Mouse (Mus musculus): ENCODE results near the gene Olfr311. TPM values are rescaled to one million over a fixed set of nuclear protein-coding genes. Genes with fewer than 3 reads are reported as not detected.

Gene Olfr311
- polyA plus RNA-seq, 1 experiment from 2014 or later: 0.45 TPM

- peak; percentile 99 for ATAC-seq (ENCODE audit: insufficient number of reproducible peaks, insufficient read depth, low FRiP score, low read depth)
- Histone ChIP-seq H3K9me3 (ENCODE audit: control insufficient read depth, low read length) (no peaks in the 10 kb centered on the region), H3K9ac (ENCODE audit: low read length) (peak within 1 kb of the TSS; percentile 85), H3K4me2 (ENCODE audit: low read length) (peak within 1 kb of the TSS; percentile 69), H3K36me3 (ENCODE audit: control insufficient read depth, insufficient read depth, low read length) (peaks cover 17% of the 10 kb centered on the region), H3K27me3 (ENCODE audit: control insufficient read depth, insufficient read depth, low read length) (no peaks in the 10 kb centered on the region), H3K4me3 (ENCODE audit: control insufficient read depth in 1 of 2, insufficient read depth in 1 of 2, low read depth in 1 of 2, low read length in 2 of 2) (peak within 1 kb of the TSS; percentile 64 to 99), H3K4me1 (ENCODE audit: control insufficient read depth in 2 of 2, insufficient read depth in 2 of 2, low read length in 2 of 2) (peaks cover 4 to 8% of the 10 kb centered on the region in 2 experiments), H3K27ac (replicated peaks in 1 of 2; ENCODE audit: control insufficient read depth in 1 of 2, insufficient read depth in 1 of 2, low read depth in 2 of 2, low read length in 2 of 2) (peak within 1 kb of the TSS; percentile 24 to 50; a peak in 3 of 4 replicates)
- under 1% methylated on average over 24 of the region's 24 CpGs for WGBS
Measured at GRCm38 (mm10) chr11:58846919-58847461, 7.9 kb downstream of the Olfr311 start, which contains the start of gene Gm12258. TSS of gene Gm12258 (plus strand) at chr11:58847158.

GRCm38 (mm10) chr11:58847636-58848035 lies 8.6 kb downstream of the Olfr311 start:
- Histone ChIP-seq H3K9ac (ENCODE audit: low read length) (peak overlapping the region; percentile 85), H3K36me3 (ENCODE audit: control insufficient read depth, insufficient read depth, low read length) (peaks cover 17% of the 10 kb centered on the region), H3K4me1 (ENCODE audit: control insufficient read depth in 2 of 2, insufficient read depth in 2 of 2, low read length in 2 of 2) (peaks cover 4 to 8% of the 10 kb centered on the region in 2 experiments), H3K27me3 (ENCODE audit: control insufficient read depth, insufficient read depth, low read length) (no peaks in the 10 kb centered on the region), H3K4me3 (ENCODE audit: control insufficient read depth in 1 of 2, insufficient read depth in 1 of 2, low read depth in 1 of 2, low read length in 2 of 2) (peak overlapping the region; percentile 64 to 99), H3K4me2 (ENCODE audit: low read length) (peak overlapping the region; percentile 69), H3K9me3 (ENCODE audit: control insufficient read depth, low read length) (no peaks in the 10 kb centered on the region), H3K27ac (replicated peaks in 1 of 2; ENCODE audit: control insufficient read depth in 1 of 2, insufficient read depth in 1 of 2, low read depth in 2 of 2, low read length in 2 of 2) (no peak overlapping the region)
- 45% methylated on average over 9 of the region's 9 CpGs for WGBS
- ATAC-seq (ENCODE audit: insufficient number of reproducible peaks, insufficient read depth, low FRiP score, low read depth): no peak

DNA sequence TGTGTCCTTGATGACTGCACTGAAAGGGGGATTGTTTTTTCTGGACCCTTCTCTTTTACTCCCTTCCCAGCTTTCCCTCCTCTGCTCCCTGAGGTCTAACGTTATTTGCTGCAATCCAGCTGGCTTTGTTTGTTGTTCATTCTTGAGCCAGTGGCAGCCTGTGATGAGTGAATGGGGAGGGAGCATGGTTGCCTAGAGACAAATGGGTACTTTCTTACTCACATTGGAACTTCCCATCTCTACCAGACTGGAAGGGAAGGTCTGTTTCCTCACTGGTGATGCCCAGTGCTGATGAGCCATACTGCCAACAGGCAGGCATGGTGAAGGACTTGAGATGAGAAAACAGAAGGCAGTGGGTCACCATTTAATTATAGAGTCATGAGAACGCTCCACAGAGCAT lies 10.7 kb downstream of the Olfr311 start:
- Histone ChIP-seq H3K9ac (ENCODE audit: low read length) (no peak overlapping the region), H3K9me3 (ENCODE audit: control insufficient read depth, low read length) (no peaks in the 10 kb centered on the region), H3K27me3 (ENCODE audit: control insufficient read depth, insufficient read depth, low read length) (no peaks in the 10 kb centered on the region), H3K36me3 (ENCODE audit: control insufficient read depth, insufficient read depth, low read length) (peaks cover 25% of the 10 kb centered on the region), H3K27ac (replicated peaks in 1 of 2; ENCODE audit: control insufficient read depth in 1 of 2, insufficient read depth in 1 of 2, low read depth in 2 of 2, low read length in 2 of 2) (no peak overlapping the region), H3K4me3 (ENCODE audit: control insufficient read depth in 1 of 2, insufficient read depth in 1 of 2, low read depth in 1 of 2, low read length in 2 of 2) (no peak overlapping the region), H3K4me1 (ENCODE audit: control insufficient read depth in 2 of 2, insufficient read depth in 2 of 2, low read length in 2 of 2) (peaks cover 4 to 8% of the 10 kb centered on the region in 2 experiments), H3K4me2 (ENCODE audit: low read length) (no peak overlapping the region)
- WGBS: 59% methylated on average over 2 of the region's 2 CpGs
- no peak for ATAC-seq (ENCODE audit: insufficient number of reproducible peaks, insufficient read depth, low FRiP score, low read depth)

- Histone ChIP-seq H3K36me3 (ENCODE audit: control insufficient read depth, insufficient read depth, low read length) (peaks cover 48% of the 10 kb centered on the region), H3K9ac (ENCODE audit: low read length) (no peak overlapping the region), H3K4me3 (ENCODE audit: control insufficient read depth in 1 of 2, insufficient read depth in 1 of 2, low read depth in 1 of 2, low read length in 2 of 2) (no peak overlapping the region), H3K4me2 (ENCODE audit: low read length) (no peak overlapping the region), H3K27ac (replicated peaks in 1 of 2; ENCODE audit: control insufficient read depth in 1 of 2, insufficient read depth in 1 of 2, low read depth in 2 of 2, low read length in 2 of 2) (no peak overlapping the region), H3K4me1 (ENCODE audit: control insufficient read depth in 2 of 2, insufficient read depth in 2 of 2, low read length in 2 of 2) (no peaks in the 10 kb centered on the region), H3K27me3 (ENCODE audit: control insufficient read depth, insufficient read depth, low read length) (no peaks in the 10 kb centered on the region), H3K9me3 (ENCODE audit: control insufficient read depth, low read length) (peaks cover 40% of the 10 kb centered on the region)
- WGBS: 90% methylated on average over 8 of the region's 8 CpGs
- ATAC-seq (ENCODE audit: insufficient number of reproducible peaks, insufficient read depth, low FRiP score, low read depth): no peak
Measured at GRCm38 (mm10) chr11:58860744-58861143, 21.7 kb downstream of the Olfr311 start.

DNA sequence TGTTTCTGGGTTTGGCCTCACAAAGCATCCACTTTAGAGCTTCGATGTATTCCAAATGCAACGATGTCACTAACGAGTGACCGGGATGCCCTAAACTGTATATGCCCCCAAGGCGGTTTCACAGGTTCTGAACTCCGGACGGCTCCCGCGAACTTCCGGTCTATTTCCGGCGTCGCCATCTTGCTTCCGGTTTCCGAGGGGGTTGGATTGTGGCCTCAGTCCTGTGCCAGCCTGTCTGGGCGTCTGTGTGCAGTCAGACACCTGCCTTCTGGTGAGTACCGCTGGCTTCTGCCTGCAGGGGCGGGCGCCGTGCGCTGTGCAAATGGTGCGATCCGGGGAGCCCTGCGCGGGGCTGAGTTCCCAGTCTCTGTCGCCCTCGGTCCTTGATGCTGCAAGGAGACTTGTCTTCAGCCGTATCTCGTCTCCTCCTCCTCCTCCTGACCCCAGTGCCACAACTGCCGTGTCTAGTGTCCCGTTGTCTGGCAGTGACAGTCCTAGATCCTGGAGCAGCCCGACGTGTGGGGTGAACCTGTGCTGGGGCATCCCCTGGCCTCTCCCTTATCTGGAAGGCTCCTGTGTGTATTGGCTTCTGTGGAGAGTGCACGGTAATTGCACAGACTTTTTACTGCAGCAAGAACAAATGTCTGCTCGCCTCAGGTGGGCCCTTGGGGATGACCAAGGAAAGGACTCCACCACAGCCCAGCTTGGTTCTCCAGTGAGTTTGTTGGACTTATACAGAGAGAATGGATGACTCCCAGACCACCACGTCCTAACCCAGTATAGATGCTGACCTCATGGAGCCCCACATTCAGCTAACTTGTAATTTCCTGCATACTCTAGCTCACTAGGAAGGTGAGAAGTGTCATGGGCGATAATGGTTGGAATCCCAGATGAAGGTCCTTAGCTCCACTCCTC lies 28.2 kb downstream of the Olfr311 start, which contains the start of gene 2810021J22Rik:
2810021J22Rik (plus strand) TSS at position 178 of the 915 bp plus-strand sequence.
- Histone ChIP-seq H3K4me3 (ENCODE audit: control insufficient read depth in 1 of 2, insufficient read depth in 1 of 2, low read depth in 1 of 2, low read length in 2 of 2) (peak within 1 kb of the TSS; percentile 62 to 68), H3K36me3 (ENCODE audit: control insufficient read depth, insufficient read depth, low read length) (peaks cover 24% of the 10 kb centered on the region), H3K27me3 (ENCODE audit: control insufficient read depth, insufficient read depth, low read length) (no peaks in the 10 kb centered on the region), H3K27ac (replicated peaks in 1 of 2; ENCODE audit: control insufficient read depth in 1 of 2, insufficient read depth in 1 of 2, low read depth in 2 of 2, low read length in 2 of 2) (peak within 1 kb of the TSS; percentile 23 to 70), H3K4me1 (ENCODE audit: control insufficient read depth in 2 of 2, insufficient read depth in 2 of 2, low read length in 2 of 2) (peaks cover 0 to 6% of the 10 kb centered on the region in 2 experiments; a peak in 2 of 4 replicates), H3K9ac (ENCODE audit: low read length) (peak within 1 kb of the TSS; percentile 79), H3K4me2 (ENCODE audit: low read length) (peak within 1 kb of the TSS; percentile 68), H3K9me3 (ENCODE audit: control insufficient read depth, low read length) (peaks cover 4% of the 10 kb centered on the region; the same call in 1 of the 2 replicates)
- WGBS: 4% methylated on average over 37 of the region's 37 CpGs
- ATAC-seq (ENCODE audit: insufficient number of reproducible peaks, insufficient read depth, low FRiP score, low read depth): peak; percentile 72

- H3K36me3 ChIP-seq (ENCODE audit: control insufficient read depth, insufficient read depth, low read length): peaks cover 24% of the 10 kb centered on the region
- peak overlapping the region; percentile 79; the same call in 1 of the 2 replicates for H3K9ac ChIP-seq (ENCODE audit: low read length)
- no peaks in the 10 kb centered on the region for H3K27me3 ChIP-seq (ENCODE audit: control insufficient read depth, insufficient read depth, low read length)
- peaks cover 4% of the 10 kb centered on the region; the same call in 1 of the 2 replicates for H3K9me3 ChIP-seq (ENCODE audit: control insufficient read depth, low read length)
- H3K4me1 ChIP-seq (ENCODE audit: control insufficient read depth in 2 of 2, insufficient read depth in 2 of 2, low read length in 2 of 2): peaks cover 0 to 6% of the 10 kb centered on the region in 2 experiments; a peak in 2 of 4 replicates
- WGBS: 84% methylated on average over 6 of the region's 6 CpGs
- no peak for ATAC-seq (ENCODE audit: insufficient number of reproducible peaks, insufficient read depth, low FRiP score, low read depth)
- H3K27ac ChIP-seq (replicated peaks in 1 of 2; ENCODE audit: control insufficient read depth in 1 of 2, insufficient read depth in 1 of 2, low read depth in 2 of 2, low read length in 2 of 2): no peak overlapping the region
- H3K4me3 ChIP-seq (ENCODE audit: control insufficient read depth in 1 of 2, insufficient read depth in 1 of 2, low read depth in 1 of 2, low read length in 2 of 2): peak overlapping the region in 1 of 2 experiments; percentile 68; a peak in 2 of 4 replicates
- peak overlapping the region; percentile 68 for H3K4me2 ChIP-seq (ENCODE audit: low read length)
Measured at GRCm38 (mm10) chr11:58867954-58868330, 28.9 kb downstream of the Olfr311 start.

DNA sequence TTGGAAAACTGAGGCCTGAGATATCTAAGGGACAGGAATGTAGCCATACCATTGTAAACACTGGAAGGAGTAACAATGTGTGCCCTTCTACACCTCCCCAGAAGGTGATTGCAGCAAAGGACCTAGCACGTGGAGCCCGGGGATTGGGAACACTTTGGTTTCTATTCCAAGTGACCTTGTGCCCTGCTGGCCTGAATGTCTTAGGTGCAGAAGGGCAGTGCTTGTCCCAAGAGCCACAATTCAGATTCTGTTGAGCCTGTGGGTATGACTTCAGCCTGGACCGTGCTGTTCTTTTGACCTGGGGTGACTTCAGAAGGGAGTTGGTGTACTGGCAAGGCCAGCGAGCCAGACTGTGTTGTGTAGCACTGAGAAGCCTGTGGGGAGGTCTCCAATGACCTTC lies 31.9 kb downstream of the Olfr311 start:
- H3K4me3 ChIP-seq (ENCODE audit: control insufficient read depth in 1 of 2, insufficient read depth in 1 of 2, low read depth in 1 of 2, low read length in 2 of 2): no peak overlapping the region
- ATAC-seq (ENCODE audit: insufficient number of reproducible peaks, insufficient read depth, low FRiP score, low read depth): no peak
- H3K4me2 ChIP-seq (ENCODE audit: low read length): no peak overlapping the region
- H3K4me1 ChIP-seq (ENCODE audit: control insufficient read depth in 2 of 2, insufficient read depth in 2 of 2, low read length in 2 of 2): peaks cover 0 to 6% of the 10 kb centered on the region in 2 experiments; a peak in 2 of 4 replicates
- no peak overlapping the region for H3K9ac ChIP-seq (ENCODE audit: low read length)
- H3K36me3 ChIP-seq (ENCODE audit: control insufficient read depth, insufficient read depth, low read length): peaks cover 27% of the 10 kb centered on the region
- no peaks in the 10 kb centered on the region for H3K27me3 ChIP-seq (ENCODE audit: control insufficient read depth, insufficient read depth, low read length)
- H3K9me3 ChIP-seq (ENCODE audit: control insufficient read depth, low read length): no peaks in the 10 kb centered on the region
- H3K27ac ChIP-seq (replicated peaks in 1 of 2; ENCODE audit: control insufficient read depth in 1 of 2, insufficient read depth in 1 of 2, low read depth in 2 of 2, low read length in 2 of 2): no peak overlapping the region
- 78% methylated on average over 4 of the region's 4 CpGs for WGBS
